In the genomic region with DNA sequence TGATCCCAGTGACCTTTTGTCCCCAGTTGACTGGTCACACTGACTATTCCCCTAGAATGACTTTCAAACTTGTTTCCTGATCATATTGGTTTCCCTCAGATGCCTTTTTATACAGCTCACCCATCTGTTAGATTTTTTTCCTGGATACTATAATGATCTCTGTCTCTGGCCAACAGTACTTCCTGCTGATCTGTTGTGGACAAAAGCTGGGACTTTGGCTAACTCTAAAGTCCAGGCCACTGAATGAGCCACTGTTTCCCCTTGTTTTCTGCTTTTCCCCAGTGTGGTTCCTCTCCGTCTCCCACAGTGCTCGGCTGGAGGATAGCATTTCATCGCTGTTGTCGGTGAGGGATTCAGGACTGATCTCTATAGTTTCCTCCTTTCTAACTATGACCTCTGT, we compare ENCODE assay signal across 11 mouse cellular contexts. TPM values are rescaled to one million over a fixed set of nuclear protein-coding genes. Genes with fewer than 3 reads are reported as not detected.
"Had no signal": no experiment of that assay in that cellular context is flagged by ENCODE, and none has a peak within 500 bp of the region (broad histone marks: within the 10 kb centered on the region; RNA-seq: fewer than 3 reads in every experiment).

No protein-coding gene starts in this region.

RNA-seq across cellular contexts. Expression of a gene that starts 19.0 kb away (rescaled TPM):
- total RNA-seq: megakaryocyte-erythroid progenitor cell, adult 5-6 weeks had no signal
- polyA plus RNA-seq: lung, embryonic 14.5 days; midbrain, embryonic 12.5 days; midbrain, embryonic 16.5 days; myocyte; neural tube, embryonic 11.5 days; small intestine, adult 2 months; stomach, embryonic 14.5 days; testis, adult 2 months; thymus, adult 2 months; urinary bladder, adult 2 months had no signal

RNA-seq across cellular contexts. Expression of a gene that starts 19.2 kb away (rescaled TPM):
- total RNA-seq: megakaryocyte-erythroid progenitor cell, adult 5-6 weeks had no signal
- polyA plus RNA-seq: myocyte; testis, adult 2 months had no signal
